In genomic region chr4:64175938-64176337, GRCm38 (mm10) we compare ENCODE assay signal across 11 mouse cellular contexts.
DNase-seq lines count a peak whose midpoint lies in the region; ATAC-seq and TF ChIP-seq lines count a peak whose summit lies in the region.
"Had no signal": no experiment of that assay in that cellular context is flagged by ENCODE, and none has a peak within 500 bp of the region (broad histone marks: within the 10 kb centered on the region; RNA-seq: fewer than 3 reads in every experiment).

No protein-coding gene starts in this region.

- no peaks in the 10 kb centered on the region for H3K9me3 ChIP-seq in embryonic facial prominence, embryonic 14.5 days (ENCODE audit: control insufficient read depth, low read length)
- no peaks in the 10 kb centered on the region for H3K9me3 ChIP-seq in embryonic facial prominence, embryonic 10.5 days
- no peaks in the 10 kb centered on the region for H3K9me3 ChIP-seq in kidney, postnatal 0 days (replicated peaks; ENCODE audit: low read length)
- H3K9me3 ChIP-seq: liver, embryonic 15.5 days had no signal

- no peaks in the 10 kb centered on the region for H3K36me3 ChIP-seq in embryonic facial prominence, embryonic 14.5 days (ENCODE audit: control insufficient read depth, insufficient read depth, low read length)
- no peaks in the 10 kb centered on the region for H3K36me3 ChIP-seq in embryonic facial prominence, embryonic 10.5 days (replicated peaks)
- H3K36me3 ChIP-seq in kidney, postnatal 0 days (ENCODE audit: insufficient read depth, low read length) = no peaks in the 10 kb centered on the region
- H3K36me3 ChIP-seq: liver, embryonic 15.5 days had no signal

- H3K9ac ChIP-seq in embryonic facial prominence, embryonic 14.5 days (ENCODE audit: low read depth, low read length) = no peak overlapping the region
- H3K9ac ChIP-seq in kidney, postnatal 0 days (ENCODE audit: low read depth, low read length) = no peak overlapping the region
- H3K9ac ChIP-seq: liver, embryonic 15.5 days had no signal

- peak; percentile 53; the same call in 1 of the 2 replicates for ATAC-seq in embryonic facial prominence, embryonic 14.5 days (ENCODE audit: low read depth)
- peak; percentile 79 for ATAC-seq in kidney, postnatal 0 days (replicated peaks; ENCODE audit: low FRiP score, low read depth)

- peak; percentile 67 for DNase-seq in embryonic facial prominence, embryonic 14.5 days (ENCODE audit: low spot score)
- no peak for DNase-seq in embryonic facial prominence, embryonic 10.5 days (ENCODE audit: low spot score)
- DNase-seq in kidney, postnatal 0 days (ENCODE audit: low spot score) = peak; percentile 84
- DNase-seq in kidney, adult 9 months = no peak
- peak; percentile 3 for DNase-seq in thymus, postnatal 4 days
- DNase-seq in thymus, adult 18-20 months = no peak
- DNase-seq in adrenal gland, postnatal 25 days = no peak
- no peak for DNase-seq in cerebellum, postnatal 36 days
- DNase-seq: cerebellum, adult 2 months; embryo, embryonic 11 days had no signal

- no peak for TF ChIP-seq CTCF in kidney, postnatal 0 days (IDR thresholded peaks at IDR 0.05; ENCODE audit: low read depth)

- no peak overlapping the region for H3K27ac ChIP-seq in embryonic facial prominence, embryonic 14.5 days (replicated peaks; ENCODE audit: low read depth, low read length)
- no peak overlapping the region for H3K27ac ChIP-seq in embryonic facial prominence, embryonic 10.5 days (replicated peaks)
- H3K27ac ChIP-seq in kidney, postnatal 0 days = no peak overlapping the region
- H3K27ac ChIP-seq: liver, embryonic 15.5 days had no signal

- WGBS in embryonic facial prominence, embryonic 14.5 days = 42% methylated on average over 3 of the region's 3 CpGs
- WGBS in embryonic facial prominence, embryonic 10.5 days = 26% methylated on average over 3 of the region's 3 CpGs
- 39% methylated on average over 3 of the region's 3 CpGs for WGBS in kidney, postnatal 0 days

- H3K4me1 ChIP-seq in embryonic facial prominence, embryonic 14.5 days (ENCODE audit: control insufficient read depth, insufficient read depth, low read length) = no peaks in the 10 kb centered on the region
- H3K4me1 ChIP-seq in embryonic facial prominence, embryonic 10.5 days = no peaks in the 10 kb centered on the region
- H3K4me1 ChIP-seq in kidney, postnatal 0 days (replicated peaks; ENCODE audit: insufficient read depth, low read length) = no peaks in the 10 kb centered on the region
- H3K4me1 ChIP-seq: liver, embryonic 15.5 days had no signal

- H3K4me2 ChIP-seq in embryonic facial prominence, embryonic 14.5 days (ENCODE audit: low read depth, low read length) = no peak overlapping the region
- H3K4me2 ChIP-seq in kidney, postnatal 0 days (ENCODE audit: low read length) = no peak overlapping the region
- H3K4me2 ChIP-seq: liver, embryonic 15.5 days had no signal

- H3K4me3 ChIP-seq in embryonic facial prominence, embryonic 14.5 days (ENCODE audit: low read depth, low read length) = no peak overlapping the region
- H3K4me3 ChIP-seq in embryonic facial prominence, embryonic 10.5 days = no peak overlapping the region
- H3K4me3 ChIP-seq in kidney, postnatal 0 days (replicated peaks; ENCODE audit: low read depth, low read length) = no peak overlapping the region
- H3K4me3 ChIP-seq: liver, embryonic 15.5 days had no signal

- H3K27me3 ChIP-seq in embryonic facial prominence, embryonic 14.5 days (replicated peaks; ENCODE audit: control insufficient read depth, insufficient read depth, low read length) = no peaks in the 10 kb centered on the region
- H3K27me3 ChIP-seq in embryonic facial prominence, embryonic 10.5 days (replicated peaks; ENCODE audit: low read depth, poor library complexity, severe bottlenecking) = no peaks in the 10 kb centered on the region
- no peaks in the 10 kb centered on the region for H3K27me3 ChIP-seq in kidney, postnatal 0 days (ENCODE audit: insufficient read depth, low read length)
- H3K27me3 ChIP-seq: liver, embryonic 15.5 days had no signal

Comparison
In these comparisons a context has a peak if more than half of its experiments do, and no peak if none do; other contexts are left out.
1. DNase-seq: peak in embryonic facial prominence, embryonic 14.5 days (single experiment), kidney, postnatal 0 days (single experiment) and thymus, postnatal 4 days (single experiment); none in embryonic facial prominence, embryonic 10.5 days (single experiment), kidney, adult 9 months (single experiment), thymus, adult 18-20 months (0 of 2), adrenal gland, postnatal 25 days (single experiment) and cerebellum, postnatal 36 days (0 of 2).